Mouse (Mus musculus) cerebellum, adult 9-11 months (tissue): ENCODE measurements around the gene Pik3ip1.

Source experiments
- DNase-seq: peaks from one replicate; pipeline ENCODE4 v3.0.0; 2022

The Pik3ip1 gene

DNA sequence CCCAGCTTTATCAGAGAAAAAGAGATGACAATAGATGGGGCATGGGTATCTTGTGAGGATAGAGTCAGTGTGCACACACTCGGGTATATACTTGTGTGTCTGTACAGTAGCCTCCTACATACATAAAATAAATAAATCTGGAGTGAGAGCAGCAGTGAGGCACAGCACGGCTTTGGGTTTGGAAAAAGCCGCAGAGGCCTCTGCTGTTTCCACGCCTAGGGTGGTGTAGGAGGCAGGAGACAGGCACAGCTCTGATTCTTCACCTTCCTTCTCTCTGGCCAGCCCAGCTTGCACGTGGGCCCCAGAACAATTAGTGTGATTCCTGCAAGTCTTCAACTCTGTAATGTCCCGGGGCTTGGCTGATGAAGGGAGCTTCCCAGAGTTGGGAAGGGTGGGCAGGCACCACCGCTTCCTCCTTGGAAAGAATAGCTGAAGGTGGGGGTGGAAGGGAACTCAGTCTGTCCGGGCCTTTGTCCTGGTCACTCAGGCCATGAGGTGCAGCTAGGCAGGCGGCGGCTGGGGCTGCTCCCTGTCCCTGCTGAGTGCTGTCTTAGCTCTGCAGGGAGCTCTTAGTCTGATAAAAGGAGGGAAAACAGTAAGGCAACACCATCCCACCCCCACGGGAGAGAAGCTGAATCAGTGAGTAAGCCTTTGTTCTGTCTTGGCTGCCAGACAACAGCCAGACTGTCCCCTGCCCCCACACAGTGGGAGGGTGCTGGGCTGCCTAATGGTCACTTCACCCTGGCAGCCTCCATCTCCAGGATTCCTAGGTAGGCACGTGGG lies 7.2 kb downstream of the Pik3ip1 start:
- DNase-seq = peak; percentile 92

DNA sequence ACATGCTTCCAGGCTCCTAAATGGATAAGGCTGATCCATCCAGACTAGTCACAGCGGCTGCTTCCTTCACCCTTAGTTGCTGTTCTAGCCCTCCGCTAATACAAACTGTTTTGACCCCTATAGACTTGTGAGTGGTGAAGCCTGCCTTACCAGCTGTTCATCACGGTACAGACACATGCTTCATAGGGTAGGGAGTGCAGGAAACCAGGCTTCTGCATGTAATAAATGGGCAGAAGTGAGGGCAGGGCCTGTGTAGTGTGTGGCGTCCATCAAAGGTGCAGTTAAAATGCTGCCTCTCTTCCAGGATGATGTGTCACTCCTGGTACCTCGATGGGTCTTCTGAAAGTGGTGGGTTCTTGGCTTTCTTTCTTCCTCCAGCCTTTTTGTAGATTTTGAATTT lies 7.8 kb downstream of the Pik3ip1 start:
- no peak for DNase-seq

DNA sequence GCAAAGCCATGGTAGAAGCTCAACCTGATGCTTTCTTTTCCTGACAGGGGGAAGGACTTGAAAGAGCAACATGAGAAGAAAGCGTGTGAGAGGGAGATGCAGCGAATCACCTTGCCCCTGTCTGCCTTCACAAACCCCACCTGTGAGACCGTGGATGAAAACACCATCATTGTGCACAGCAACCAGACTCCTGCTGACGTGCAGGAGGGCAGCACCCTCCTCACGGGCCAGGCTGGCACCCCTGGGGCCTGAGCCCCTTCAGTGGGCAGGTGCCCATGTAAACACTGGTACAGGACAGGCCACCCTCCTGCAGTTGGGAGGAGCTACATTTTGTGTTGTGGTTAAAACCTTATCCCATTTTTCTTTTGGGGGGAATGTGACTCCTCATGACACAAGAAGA lies 11.3 kb downstream of the Pik3ip1 start:
- DNase-seq = no peak

DNA sequence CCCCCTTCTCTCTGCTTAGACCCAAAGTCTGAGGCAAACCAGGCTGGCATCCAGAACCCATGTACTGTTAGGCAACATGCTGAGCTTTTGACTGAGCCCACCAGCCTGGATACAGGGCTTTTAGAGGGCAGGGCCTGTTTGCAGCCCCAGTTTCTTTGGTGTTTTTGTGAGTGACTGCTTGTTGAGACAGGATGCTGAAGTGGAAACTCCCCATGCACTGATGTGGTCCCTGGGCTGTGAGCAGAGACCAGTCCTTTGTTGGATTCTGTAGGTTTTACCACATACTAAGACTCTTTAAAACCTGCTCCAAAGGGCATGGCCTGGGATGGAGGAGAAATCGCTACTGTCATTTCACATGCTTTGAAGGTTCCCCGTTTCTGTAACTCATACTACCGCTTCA lies 14.7 kb downstream of the Pik3ip1 start:
- DNase-seq = no peak

DNA sequence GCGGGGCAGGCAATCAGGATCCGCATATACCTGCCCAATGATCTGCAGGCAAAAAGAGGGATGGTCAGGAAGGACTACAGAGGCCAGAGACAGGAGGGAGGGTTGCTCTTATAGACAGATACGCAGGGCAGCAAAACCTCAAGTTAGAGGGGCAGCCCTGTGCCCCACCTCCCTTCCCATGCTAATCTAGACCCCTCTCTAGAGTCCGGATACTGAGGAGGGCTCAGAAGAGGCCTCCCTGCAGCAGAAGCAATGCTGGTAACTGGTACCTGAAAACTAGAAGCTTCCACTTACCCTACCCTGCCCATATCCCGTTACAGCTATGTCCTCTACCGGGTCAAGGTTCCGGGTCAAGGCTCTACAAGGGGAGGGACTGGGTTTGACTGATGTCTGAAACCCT lies 16.1 kb downstream of the Pik3ip1 start:
- no peak for DNase-seq

DNA sequence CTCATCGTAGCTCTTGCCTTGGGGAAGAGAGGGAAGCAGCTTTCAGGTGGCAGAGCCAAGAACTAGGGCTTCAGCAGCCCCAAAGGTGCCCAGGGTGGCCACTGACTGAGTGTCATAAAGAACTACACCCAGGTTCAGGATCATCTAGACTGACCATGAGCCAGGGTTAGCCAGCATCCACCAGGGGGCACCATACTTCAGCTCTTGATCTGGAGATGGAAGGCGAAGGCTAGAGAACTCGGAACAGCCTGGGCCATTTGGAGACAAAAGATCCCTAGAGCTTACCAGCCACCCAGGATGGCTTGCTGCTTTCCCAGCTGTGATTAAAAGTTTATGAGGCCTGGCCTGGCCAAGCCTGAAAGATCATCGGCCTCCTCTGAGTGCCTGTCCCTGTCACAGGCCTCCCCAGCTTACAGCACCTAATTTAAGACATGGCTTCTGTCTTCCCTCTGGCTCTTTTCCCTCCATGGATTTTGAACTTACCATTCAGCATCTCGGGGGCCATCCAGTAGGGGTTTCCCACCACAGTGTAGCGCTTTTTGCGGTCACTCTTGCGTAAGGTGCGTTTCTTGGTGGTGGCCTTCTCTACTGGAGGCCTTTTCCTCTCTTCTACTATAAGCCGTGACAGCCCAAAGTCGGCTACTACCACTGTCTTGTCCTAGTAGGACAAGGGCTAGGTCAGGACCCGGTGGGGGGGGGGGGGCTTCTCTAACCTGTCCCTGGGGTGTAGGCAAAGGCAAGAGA lies 17.1 kb downstream of the Pik3ip1 start:
- peak; percentile 87 for DNase-seq

DNA sequence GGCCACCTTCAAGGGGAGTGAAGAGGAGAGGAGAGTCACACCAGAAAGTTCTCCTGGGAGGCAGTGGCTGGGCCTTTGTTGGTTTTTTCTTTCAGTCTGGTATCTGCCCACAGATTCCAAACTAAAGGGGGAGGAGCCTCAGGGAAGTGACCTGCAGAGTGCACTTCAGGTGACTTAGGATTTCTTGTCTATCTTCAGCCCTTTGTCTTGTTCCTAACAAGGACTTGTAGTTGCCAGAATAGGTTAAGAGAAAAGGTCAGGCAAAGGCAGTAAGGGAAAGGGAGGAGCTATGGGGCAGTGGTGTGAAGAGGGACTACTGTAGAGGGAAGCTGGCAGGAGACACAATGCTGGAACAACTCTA lies 17.6 kb downstream of the Pik3ip1 start:
- DNase-seq = no peak

DNA sequence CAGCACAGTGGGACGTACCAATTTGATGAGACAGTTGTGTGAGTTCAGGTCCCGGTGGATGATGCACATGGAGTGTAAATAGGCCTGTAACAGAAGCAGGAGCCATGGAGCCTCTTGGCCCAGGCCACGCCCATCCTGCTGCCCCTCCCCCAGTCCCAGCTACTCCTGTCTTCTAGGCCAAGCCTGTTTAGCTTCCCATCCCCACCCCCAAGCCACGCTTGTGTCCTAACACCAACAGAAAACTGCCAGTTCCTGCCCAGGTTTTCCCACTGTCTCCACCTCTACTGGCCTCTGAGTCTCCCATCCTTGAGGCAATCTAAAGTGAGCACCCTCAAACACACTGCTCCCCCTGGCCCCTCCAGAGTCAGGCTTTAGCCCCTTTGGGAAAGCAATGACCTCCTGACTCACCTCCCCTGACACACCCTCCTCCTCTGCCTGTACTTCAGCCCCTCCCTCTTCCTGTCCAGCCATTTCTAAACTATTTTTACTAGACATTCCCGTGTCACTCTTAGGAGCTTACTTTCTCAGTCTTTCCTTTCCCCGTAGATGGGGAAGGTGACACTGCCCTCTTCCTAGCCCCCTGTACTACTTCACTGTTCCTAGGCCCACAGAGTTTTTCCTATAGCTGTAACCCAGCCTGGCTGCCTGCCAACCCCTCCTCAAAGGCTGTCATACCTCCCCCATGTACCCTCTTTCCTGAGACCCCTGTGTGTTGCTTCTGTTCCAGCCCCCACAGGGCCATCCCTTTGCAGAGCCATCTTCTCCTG lies 18.6 kb downstream of the Pik3ip1 start:
- DNase-seq = peak; percentile 62

DNA sequence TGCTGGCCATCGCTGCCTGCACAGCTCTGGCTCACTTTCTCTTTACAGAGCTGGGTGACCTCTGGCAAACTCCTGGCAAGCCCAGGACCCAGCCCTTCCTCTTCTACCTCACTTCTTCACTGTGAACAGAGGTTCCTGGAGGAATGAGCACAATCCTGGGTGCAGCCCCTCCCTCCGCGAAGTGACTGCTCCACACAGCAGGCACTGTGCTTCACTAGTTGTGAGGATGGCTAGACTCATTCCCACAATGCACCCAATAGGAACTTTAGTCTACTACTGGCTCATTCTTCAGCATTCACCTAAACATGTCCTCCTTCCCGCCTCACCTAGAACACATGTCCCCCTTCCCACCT lies 19.1 kb downstream of the Pik3ip1 start:
- DNase-seq = no peak

DNA sequence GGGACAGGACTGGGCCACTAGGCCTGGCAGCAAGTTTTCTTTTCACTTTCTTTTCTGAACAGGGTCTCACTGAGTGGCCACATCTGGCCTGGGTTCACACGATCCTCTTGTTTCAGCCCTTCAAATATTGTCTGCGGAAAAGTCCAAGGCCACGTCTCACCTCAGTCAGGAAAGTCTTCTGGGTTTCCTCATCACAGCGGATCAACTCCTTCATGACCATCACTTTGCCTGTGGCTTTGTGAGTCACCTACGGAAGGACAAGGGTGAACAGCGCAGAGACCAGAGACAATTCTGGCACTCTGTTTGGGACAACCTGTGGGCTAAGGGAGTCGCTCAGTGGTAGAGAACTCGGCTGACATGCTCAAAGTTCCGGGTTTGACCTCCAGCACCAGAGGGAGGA lies 21.9 kb downstream of the Pik3ip1 start:
- no peak for DNase-seq

DNA sequence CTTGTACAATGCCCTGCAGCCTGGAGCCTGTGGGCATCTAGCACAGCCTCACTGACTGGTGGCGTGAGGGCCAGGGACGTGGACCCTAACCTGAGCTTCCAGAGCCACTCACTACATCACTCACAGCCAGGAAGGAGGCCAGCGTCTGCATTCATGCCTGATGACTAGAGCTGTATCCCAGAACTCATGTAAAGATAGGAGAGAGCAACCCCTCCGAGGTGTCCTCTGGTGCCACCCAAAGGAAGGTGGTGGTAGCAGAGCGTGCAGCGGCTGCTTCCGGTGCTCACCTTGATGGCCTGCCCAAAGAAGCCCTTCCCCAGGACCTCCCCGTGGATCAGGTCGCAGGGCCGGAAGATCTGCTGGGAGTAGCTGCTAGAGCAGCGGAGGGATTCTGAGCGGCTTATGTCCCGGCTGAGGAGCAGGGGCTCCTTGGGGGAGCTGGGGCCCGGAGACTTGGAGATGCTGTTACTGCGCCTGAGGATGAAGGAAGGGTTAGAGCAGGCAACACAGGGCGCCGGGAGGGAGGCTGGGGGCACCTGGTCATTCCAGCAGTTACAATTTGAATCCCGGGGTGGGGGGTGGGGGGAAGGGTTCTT lies 22.9 kb downstream of the Pik3ip1 start:
- DNase-seq = no peak

DNA sequence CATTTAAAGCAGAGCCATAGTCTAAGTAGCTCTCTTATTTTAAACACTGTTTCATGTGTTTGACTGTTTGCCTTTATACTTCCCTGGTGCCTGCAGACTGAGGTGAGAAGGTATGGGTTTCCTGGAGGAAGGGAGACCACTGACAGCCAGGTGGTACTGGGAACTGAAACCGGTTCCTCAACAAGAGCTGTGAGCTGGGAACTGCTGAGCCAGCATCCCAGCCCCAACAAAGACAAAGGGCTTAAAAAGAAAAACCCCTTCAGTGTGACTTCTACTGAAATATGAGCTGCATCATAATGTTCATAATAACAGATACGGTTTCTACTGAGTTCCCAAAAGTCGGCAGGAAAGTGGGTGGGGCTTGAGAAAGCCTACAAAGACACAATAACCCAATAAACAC lies 32.7 kb downstream of the Pik3ip1 start:
- no peak for DNase-seq

DNA sequence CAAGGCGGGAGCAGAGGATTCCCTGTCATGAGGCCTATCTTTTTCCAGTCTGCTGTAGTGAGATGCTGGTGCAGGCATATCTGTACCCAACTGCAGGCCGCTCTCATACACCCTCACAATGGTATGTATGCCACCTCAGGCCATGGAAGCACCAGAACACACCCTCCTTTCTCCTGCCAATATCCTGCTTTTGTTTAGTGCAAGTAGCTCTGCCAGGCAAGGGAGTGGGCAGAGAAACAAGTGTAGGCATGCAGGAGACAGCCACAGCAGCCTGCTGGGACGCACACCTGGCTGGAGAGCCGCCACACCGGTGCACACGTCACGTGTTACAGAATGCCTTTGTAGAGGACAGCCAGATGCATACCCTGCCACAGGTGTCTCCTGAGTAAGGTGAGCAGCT lies 36.2 kb downstream of the Pik3ip1 start:
- no peak for DNase-seq

DNA sequence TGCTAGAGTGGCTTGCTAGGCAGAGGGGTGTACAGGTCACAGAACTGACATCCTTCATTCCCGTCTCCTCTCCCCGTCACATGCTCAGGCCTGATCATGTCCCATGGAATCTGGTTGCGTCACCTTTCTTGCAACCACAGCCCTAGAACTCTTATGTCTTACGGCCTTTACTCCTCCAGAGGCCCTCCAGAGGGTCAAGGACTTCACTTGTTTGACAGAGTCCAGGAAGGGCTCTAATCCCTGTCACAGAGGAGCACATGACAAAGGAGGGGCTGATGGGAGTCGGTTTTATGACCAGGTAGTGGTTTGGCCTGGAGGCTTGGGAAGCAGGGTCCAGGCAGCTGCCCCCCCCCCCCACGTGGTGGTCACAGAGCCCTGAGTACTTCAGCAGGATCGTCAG lies 38.8 kb downstream of the Pik3ip1 start:
- DNase-seq = no peak

DNA sequence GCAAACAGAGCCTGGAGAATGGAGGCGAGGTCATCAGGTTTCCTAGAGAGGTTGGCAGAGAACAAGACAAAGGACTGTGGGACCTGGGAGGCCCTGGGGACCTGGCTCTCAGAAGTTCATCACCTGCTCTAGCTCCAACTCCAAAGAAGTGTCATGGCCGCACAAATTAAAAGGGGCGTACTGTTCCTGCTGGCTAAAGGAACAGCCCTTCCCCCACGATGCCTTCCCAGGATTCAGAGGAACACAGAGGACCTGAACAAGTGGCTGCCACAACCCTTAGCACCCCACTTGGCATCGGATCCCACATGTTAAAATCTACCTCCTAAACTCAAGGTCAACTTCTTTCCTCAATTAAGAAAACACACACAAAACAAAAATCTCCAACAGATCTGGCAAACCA lies 39.2 kb downstream of the Pik3ip1 start:
- no peak for DNase-seq

DNA sequence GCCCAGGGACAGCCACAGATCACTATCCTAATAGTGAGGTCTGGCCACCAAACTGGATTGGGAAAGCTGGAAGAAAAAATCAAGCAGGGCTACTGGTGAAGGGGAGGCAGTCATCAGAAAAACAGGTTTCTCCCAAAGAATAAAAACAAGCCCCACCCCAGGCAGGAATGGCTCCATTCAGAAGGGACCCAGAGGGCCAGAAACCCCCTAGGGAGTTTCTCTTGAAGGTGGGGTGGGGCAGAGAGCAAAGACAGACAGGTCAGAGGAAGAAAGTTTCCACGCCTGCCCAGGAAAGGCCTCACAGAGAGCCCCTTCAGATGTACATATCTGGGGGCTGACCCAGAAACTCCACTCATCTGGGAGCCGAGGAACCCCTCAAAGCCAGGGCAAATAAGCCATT lies 40.0 kb downstream of the Pik3ip1 start:
- DNase-seq = no peak

DNA sequence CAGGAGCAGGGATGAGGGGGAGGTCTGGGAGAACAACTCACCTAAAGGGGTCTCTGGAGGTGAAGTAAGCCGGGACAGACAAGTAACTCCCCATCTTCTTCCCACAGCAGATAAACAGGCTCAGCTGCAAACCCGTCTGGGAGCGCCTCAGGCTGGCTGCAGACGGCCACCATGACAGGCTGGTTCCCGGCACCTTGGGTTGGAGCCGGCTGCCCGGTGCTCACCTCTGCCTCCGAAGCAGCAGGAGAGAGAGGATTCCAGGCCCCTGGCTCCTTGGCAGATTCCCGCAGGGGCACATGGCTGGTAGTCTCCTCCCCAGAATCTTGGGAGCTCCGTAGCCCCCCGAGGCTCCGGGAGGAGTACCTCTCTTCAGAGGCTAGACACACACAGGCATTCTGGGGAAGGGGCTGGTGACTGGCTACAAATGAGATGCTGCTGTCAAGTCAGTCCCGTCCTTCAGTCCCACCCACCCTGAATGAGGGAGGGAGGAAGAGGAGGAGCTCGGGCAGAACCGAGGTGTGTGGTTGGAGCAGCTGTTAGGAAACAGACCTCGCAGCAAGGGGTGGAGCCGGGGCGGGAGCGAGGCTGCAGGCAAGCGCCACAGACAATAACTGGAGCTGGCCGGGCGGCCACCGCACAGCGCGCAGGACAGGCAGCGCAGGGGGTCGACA lies 40.9 kb downstream of the Pik3ip1 start:
- peak; percentile 88 for DNase-seq

DNA sequence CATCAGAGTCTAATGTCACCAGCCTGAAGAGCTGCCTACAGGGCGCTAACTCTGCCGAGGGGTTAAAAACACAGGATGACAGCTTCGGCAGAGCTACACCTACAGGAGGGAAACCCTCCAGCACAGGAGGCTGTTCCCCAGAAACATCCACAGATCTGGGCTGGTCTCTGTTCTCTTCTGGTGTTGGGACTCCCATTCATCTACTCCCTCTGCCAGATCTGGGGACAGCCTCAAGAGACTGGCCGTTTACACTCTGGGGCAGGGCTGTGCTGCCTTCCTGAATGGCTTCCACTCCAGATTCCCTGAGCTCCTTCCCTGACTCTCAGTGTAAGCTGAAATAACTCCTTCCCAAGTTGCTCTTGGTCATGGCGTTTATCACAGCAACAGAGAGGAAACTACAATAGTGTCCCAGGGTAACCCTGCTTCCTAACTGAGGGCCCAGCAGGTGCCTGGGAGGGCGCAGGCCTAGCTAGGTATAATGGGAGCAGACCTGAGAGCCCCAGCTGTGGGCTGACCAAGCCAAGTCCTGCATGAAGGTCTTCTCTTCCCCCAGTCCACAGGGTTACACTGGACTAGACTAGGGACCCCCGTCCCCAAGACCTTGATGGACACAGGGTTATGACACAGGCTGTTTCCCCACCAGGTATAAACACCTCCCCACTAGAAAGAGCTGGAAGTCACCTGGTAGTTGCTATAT lies 41.5 kb downstream of the Pik3ip1 start:
- no peak for DNase-seq

DNA sequence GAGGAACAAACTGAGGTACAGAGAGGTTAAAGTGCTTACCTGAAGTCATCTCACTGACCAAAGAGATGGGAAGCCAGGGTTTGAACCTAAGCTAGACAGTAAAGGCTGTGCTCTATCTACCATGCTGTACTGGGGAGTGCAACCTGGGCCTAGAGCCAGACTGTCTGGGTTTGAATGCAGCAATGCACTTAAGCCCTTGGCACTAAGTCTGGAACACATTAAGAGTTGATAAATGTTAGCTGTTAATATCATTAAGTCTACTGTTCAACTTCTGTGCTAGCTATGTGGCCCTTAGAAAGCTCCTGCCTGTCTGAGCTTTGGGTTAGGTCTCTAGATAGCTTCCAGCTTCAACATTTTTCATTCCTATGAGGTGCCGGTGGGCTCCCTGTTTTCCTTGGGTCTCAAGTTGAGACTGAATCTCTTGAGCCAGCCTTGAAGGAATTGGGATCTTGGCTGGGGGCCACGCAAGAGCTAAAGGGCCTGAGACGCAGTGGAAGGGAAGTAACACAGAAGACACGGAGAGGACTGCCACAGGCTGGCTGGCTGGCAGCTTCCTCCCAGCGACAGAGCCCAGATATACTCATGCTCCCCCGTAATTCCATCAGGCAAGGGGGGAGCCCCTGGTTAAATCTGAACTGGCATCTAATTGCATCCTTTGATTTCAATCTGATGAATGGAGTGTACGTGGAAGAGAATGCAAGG lies 43.5 kb downstream of the Pik3ip1 start:
- DNase-seq = no peak

DNA sequence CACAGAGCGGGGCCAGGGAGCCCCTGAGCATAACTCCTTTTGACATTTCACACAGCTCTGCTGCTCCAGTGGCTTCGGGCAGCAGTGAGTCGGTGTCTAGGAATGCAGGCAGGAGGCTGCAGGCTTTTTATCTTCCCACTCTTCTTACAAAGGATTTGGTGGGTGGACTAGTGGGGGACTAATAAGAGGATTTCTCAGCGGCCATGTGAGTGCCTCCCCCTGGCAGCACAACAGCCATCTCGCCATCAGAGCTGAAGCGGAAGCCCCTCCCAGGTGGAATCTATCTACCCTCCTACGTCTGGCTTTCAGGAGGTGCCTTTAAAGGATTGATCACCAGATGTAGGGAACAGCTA lies 44.1 kb downstream of the Pik3ip1 start:
- no peak for DNase-seq

DNA sequence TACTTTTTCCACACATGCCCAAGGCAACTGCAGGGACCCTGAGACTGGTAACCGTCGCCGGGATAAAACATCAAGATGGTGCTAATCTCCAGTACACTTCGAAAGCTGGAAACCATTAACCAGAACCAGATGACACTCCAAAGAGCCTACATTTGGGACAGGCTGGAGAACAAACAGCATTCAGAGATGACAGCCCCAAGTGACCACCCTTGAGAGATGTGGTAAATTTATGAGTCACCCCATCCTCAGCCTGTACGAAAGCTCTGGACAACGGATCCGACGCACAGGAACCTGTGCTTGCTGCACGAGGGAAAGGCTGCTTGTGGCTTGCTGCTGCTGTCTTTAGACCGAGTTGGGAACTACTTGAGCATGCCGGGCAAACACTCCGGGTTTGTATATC lies 44.5 kb downstream of the Pik3ip1 start:
- no peak for DNase-seq

DNA sequence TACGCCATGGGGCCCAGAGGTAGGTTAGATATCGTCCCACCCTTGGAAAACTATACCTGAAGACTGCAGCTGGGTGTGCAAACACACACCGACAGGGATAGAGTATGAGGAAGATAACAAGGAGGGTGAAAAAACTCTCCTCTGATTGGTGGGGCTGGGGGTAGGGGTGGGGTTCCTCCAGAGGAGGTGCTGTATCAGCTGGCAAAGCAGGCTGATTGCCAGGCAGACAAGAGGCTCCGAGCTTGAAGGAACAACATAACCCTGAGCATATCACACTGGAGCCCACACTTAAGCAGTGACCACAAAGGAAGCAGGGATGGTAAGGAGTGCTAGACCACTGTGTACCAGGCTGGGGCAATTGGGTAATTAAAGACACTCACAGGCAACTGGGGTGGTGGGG lies 49.2 kb downstream of the Pik3ip1 start:
- DNase-seq = no peak
